Mouse (Mus musculus): ENCODE results near the gene Tardbp.

DNA sequence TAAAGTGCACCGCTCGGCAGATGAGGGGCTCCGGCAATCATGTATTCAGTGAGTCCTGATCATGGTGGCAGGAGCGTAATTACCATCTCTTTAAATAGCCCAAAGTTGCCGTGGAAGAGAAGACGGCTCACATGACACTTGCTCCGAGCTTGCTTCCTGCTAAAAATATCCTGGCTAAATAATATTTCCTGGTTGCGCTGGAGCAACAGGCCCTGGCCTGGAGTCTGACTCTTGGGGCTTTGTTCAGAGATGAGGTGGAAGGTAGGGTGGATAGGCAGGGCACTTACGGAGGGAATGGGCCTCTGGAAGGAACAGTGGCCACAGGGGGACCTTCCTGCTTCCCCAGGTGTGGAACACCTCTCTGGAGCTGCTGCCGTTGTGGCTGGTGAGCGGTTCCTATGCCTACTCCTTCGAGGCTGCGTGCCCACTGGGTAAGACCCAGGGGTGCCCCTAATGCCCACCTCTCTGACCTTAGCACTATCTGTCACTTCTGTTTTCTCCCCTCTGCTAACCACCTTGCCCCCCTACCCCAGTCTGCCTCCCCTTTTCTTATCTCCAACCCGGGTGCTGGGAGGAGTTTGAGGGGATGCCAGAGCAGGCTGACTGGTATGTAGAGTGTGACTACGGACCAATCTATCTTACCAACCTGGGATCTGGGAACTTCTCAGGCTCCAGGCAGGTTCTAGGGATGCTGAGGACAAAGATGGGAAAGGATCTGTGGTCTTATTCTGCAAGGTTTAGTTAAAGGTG, 40.4 kb upstream of the Tardbp start:
- TF ChIP-seq CTCF (IDR thresholded peaks at IDR 0.05), result no peak
- no peak for TF ChIP-seq EP300 (IDR thresholded peaks at IDR 0.05)
